Mouse (Mus musculus) MEL (cell line): Measurements from ENCODE around the gene Pars2. TPM values are rescaled to one million over a fixed set of nuclear protein-coding genes. Genes with fewer than 3 reads are reported as not detected.

Source experiments
- DNase-seq: peaks from one replicate; pipeline ENCODE4 v3.0.0; 2011; ENCODE audit warnings: low read depth, low spot score
- H3K27ac ChIP-seq: 2 replicates; pipeline ENCODE4 v1.5.1; 2012; ENCODE audit warnings: low read depth, mild to moderate bottlenecking, control low read depth, low read length, moderate library complexity; ENCODE audit not compliant: control insufficient read depth
- H3K27me3 ChIP-seq, 2 experiments: fragments of 150-350 bp in 1 of 2; sonication (generic) in 1 of 2; 2 replicates each; pipeline ENCODE4 v1.6.1; 2012; ENCODE audit warnings: low read length in 2 of 2, mild to moderate bottlenecking in 2 of 2, improper control_type of control experiment in 1 of 2, moderate library complexity in 1 of 2; ENCODE audit not compliant: insufficient read depth in 2 of 2, control insufficient read depth in 1 of 2
- H3K36me3 ChIP-seq, 2 experiments: 2 replicates each; pipeline ENCODE4 v1.6.1; 2012 to 2014; ENCODE audit warnings: low read length in 2 of 2, improper control_type of control experiment in 1 of 2, inconsistent platforms in 1 of 2, mild to moderate bottlenecking in 1 of 2; ENCODE audit not compliant: insufficient read depth in 2 of 2, control insufficient read depth in 1 of 2
- H3K4me1 ChIP-seq, 2 experiments: fragments of 150-350 bp in 1 of 2; sonication (generic) in 1 of 2; 2 replicates each; pipeline ENCODE4 v1.6.1; 2012; ENCODE audit warnings: low read length in 2 of 2, improper control_type of control experiment in 1 of 2, mild to moderate bottlenecking in 1 of 2; ENCODE audit not compliant: insufficient read depth in 2 of 2, control insufficient read depth in 1 of 2
- H3K4me3 ChIP-seq, 2 experiments: fragments of 150-350 bp in 1 of 2; sonication (generic) in 1 of 2; 2 replicates each; pipeline ENCODE4 v1.5.1; 2012; ENCODE audit warnings: low read depth in 2 of 2, low read length in 2 of 2, mild to moderate bottlenecking in 2 of 2, moderate library complexity in 2 of 2, control low read depth in 1 of 2, improper control_type of control experiment in 1 of 2; ENCODE audit not compliant: control insufficient read depth in 1 of 2, insufficient read depth in 1 of 2
- H3K79me2 ChIP-seq: 2 replicates; pipeline ENCODE4 v1.6.1; 2012; ENCODE audit warnings: mild to moderate bottlenecking, low read length, moderate library complexity; ENCODE audit not compliant: control insufficient read depth, poor library complexity, insufficient read depth
- H3K9ac ChIP-seq: 2 replicates; pipeline ENCODE4 v1.6.1; 2012; ENCODE audit warnings: low read depth, mild to moderate bottlenecking, control low read depth, low read length, moderate library complexity; ENCODE audit not compliant: control insufficient read depth, poor library complexity, severe bottlenecking
- H3K9me3 ChIP-seq: fragments of 150-350 bp; sonication (generic); replicated peaks from 2 replicates; pipeline ENCODE4 v1.6.1; 2012; ENCODE audit warnings: mild to moderate bottlenecking, low read length, improper control_type of control experiment, moderate library complexity; ENCODE audit not compliant: insufficient read depth
- BHLHE40 ChIP-seq: IDR thresholded peaks from 2 replicates; pipeline ENCODE4 v1.6.1; 2012; ENCODE audit warnings: low read depth, mild to moderate bottlenecking, inconsistent platforms, low read length, improper control_type of control experiment, borderline replicate concordance
- CHD1 ChIP-seq: IDR thresholded peaks from 2 replicates; pipeline ENCODE4 v1.6.1; 2012; ENCODE audit warnings: low read depth, mild to moderate bottlenecking, inconsistent platforms, low read length, improper control_type of control experiment
- CHD2 ChIP-seq: IDR thresholded peaks from 2 replicates; pipeline ENCODE4 v1.6.1; 2011; ENCODE audit warnings: low read length, improper control_type of control experiment
- CTCF ChIP-seq, 3 experiments: IDR thresholded peaks in 2 of 3; conservative IDR thresholded peaks in 1 of 3; 2 replicates each; pipeline ENCODE4 v1.5.1; 2011 to 2012; ENCODE audit warnings: low read length in 3 of 3, low read depth in 2 of 3, mild to moderate bottlenecking in 2 of 3, improper control_type of control experiment in 1 of 3, inconsistent platforms in 1 of 3, mixed read lengths in 1 of 3, moderate library complexity in 1 of 3; ENCODE audit not compliant: control insufficient read depth in 1 of 3, insufficient read depth in 1 of 3, poor library complexity in 1 of 3, severe bottlenecking in 1 of 3
- ELF1 ChIP-seq: IDR thresholded peaks from 2 replicates; pipeline ENCODE4 v1.6.1; 2014; ENCODE audit warnings: low read depth, mild to moderate bottlenecking, inconsistent platforms, low read length, improper control_type of control experiment, moderate library complexity
- ETS1 ChIP-seq: IDR thresholded peaks from 2 replicates; pipeline ENCODE4 v1.6.1; 2012; ENCODE audit warnings: low read depth, mild to moderate bottlenecking, inconsistent platforms, low read length, improper control_type of control experiment, moderate library complexity
- GABPA ChIP-seq: IDR thresholded peaks from 2 replicates; pipeline ENCODE4 v1.6.1; 2012; ENCODE audit warnings: low read depth, mild to moderate bottlenecking, inconsistent platforms, low read length, improper control_type of control experiment, moderate library complexity
- GATA1 ChIP-seq: IDR thresholded peaks from 2 replicates; pipeline ENCODE4 v1.6.1; 2011; ENCODE audit warnings: low read depth, low read length, improper control_type of control experiment
- JUND ChIP-seq: IDR thresholded peaks from 2 replicates; pipeline ENCODE4 v1.6.1; 2011; ENCODE audit warnings: low read depth, mild to moderate bottlenecking, improper control_type of control experiment, low read length
- KAT2A ChIP-seq: conservative IDR thresholded peaks from 2 replicates; pipeline ENCODE4 v1.6.1; 2012; ENCODE audit warnings: low read depth, low read length, improper control_type of control experiment, inconsistent platforms
- MAX ChIP-seq: IDR thresholded peaks from 2 replicates; pipeline ENCODE4 v1.6.1; 2011; ENCODE audit warnings: low read length, improper control_type of control experiment
- MAZ ChIP-seq: IDR thresholded peaks from 2 replicates; pipeline ENCODE4 v1.6.1; 2012; ENCODE audit warnings: low read depth, mild to moderate bottlenecking, inconsistent platforms, low read length, improper control_type of control experiment
- MYC ChIP-seq: IDR thresholded peaks from 2 replicates; pipeline ENCODE4 v1.6.1; 2011; ENCODE audit warnings: low read depth, mild to moderate bottlenecking, low read length, improper control_type of control experiment, moderate library complexity
- NELFE ChIP-seq: IDR thresholded peaks from 2 replicates; pipeline ENCODE4 v1.6.1; 2011; ENCODE audit warnings: low read depth, low read length, improper control_type of control experiment
- NRF1 ChIP-seq: IDR thresholded peaks from 2 replicates; pipeline ENCODE4 v1.6.1; 2014; ENCODE audit warnings: low read depth, mild to moderate bottlenecking, inconsistent platforms, low read length, improper control_type of control experiment, moderate library complexity; ENCODE audit not compliant: poor library complexity, insufficient read depth, severe bottlenecking
- POLR2A ChIP-seq, 2 experiments: IDR thresholded peaks; 2 replicates each; pipeline ENCODE4 v1.6.1; 2011 to 2012; ENCODE audit warnings: low read length in 2 of 2, mild to moderate bottlenecking in 2 of 2, control low read depth in 1 of 2, improper control_type of control experiment in 1 of 2, low read depth in 1 of 2, moderate library complexity in 1 of 2; ENCODE audit not compliant: control insufficient read depth in 1 of 2, insufficient read depth in 1 of 2, poor library complexity in 1 of 2
- POLR2AphosphoS2 ChIP-seq: IDR thresholded peaks from 2 replicates; pipeline ENCODE4 v1.6.1; 2011; ENCODE audit warnings: low read length, improper control_type of control experiment
- RCOR1 ChIP-seq: IDR thresholded peaks from 2 replicates; pipeline ENCODE4 v1.6.1; 2012; ENCODE audit warnings: low read depth, mild to moderate bottlenecking, inconsistent platforms, low read length, improper control_type of control experiment
- SMC3 ChIP-seq: IDR thresholded peaks from 2 replicates; pipeline ENCODE4 v1.6.1; 2011; ENCODE audit warnings: low read depth, low read length, improper control_type of control experiment
- TBP ChIP-seq: IDR thresholded peaks from 2 replicates; pipeline ENCODE4 v1.8.0; 2011; ENCODE audit warnings: low read depth, low read length, improper control_type of control experiment
- TCF12 ChIP-seq: IDR thresholded peaks from 2 replicates; pipeline ENCODE4 v1.6.1; 2014; ENCODE audit warnings: low read depth, mild to moderate bottlenecking, inconsistent platforms, low read length, improper control_type of control experiment, moderate library complexity
- UBTF ChIP-seq: IDR thresholded peaks from 2 replicates; pipeline ENCODE4 v1.6.1; 2012; ENCODE audit warnings: low read depth, mild to moderate bottlenecking, inconsistent platforms, low read length, improper control_type of control experiment, moderate library complexity, borderline replicate concordance; ENCODE audit not compliant: insufficient read depth
- USF1 ChIP-seq: IDR thresholded peaks from 2 replicates; pipeline ENCODE4 v1.6.1; 2014; ENCODE audit warnings: low read depth, mild to moderate bottlenecking, inconsistent platforms, low read length, improper control_type of control experiment, moderate library complexity
- USF2 ChIP-seq, 2 experiments: IDR thresholded peaks; 2 replicates each; pipeline ENCODE4 v1.6.1; 2011 to 2012; ENCODE audit warnings: improper control_type of control experiment in 2 of 2, low read length in 2 of 2, borderline replicate concordance in 1 of 2, inconsistent platforms in 1 of 2, low read depth in 1 of 2, mild to moderate bottlenecking in 1 of 2; ENCODE audit not compliant: insufficient read depth in 1 of 2
- ZC3H11A ChIP-seq: IDR thresholded peaks from 2 replicates; pipeline ENCODE4 v1.6.1; 2012; ENCODE audit warnings: low read depth, mild to moderate bottlenecking, inconsistent platforms, low read length, improper control_type of control experiment
- ZKSCAN1 ChIP-seq: IDR thresholded peaks from 2 replicates; pipeline ENCODE4 v1.6.1; 2012; ENCODE audit warnings: low read depth, mild to moderate bottlenecking, inconsistent platforms, low read length, improper control_type of control experiment, moderate library complexity
- ZNF384 ChIP-seq: IDR thresholded peaks from 2 replicates; pipeline ENCODE4 v1.6.1; 2012; ENCODE audit warnings: low read depth, mild to moderate bottlenecking, inconsistent platforms, low read length, improper control_type of control experiment
- polyA plus RNA-seq, 2 experiments: library from polyadenylated mRNA; stranded (reverse) in 1 of 2; unstranded in 1 of 2; fragments of >175 nt in 1 of 2; fragments of >200 nt in 1 of 2; gene quantifications; 2 replicates each; pipeline versions ENCODE4 v1.2.1 to v1.2.4; 2012; ENCODE audit warnings: low replicate concordance in 2 of 2, low read depth in 1 of 2; ENCODE audit not compliant: insufficient read length in 2 of 2, insufficient read depth in 1 of 2, missing spikeins in 1 of 2
- total RNA-seq: library from RNA; depleted of rRNA; stranded (reverse); fragments of 300-350 nt; gene quantifications from 2 replicates; pipeline ENCODE4 v1.2.3, GENCODE M21; 2012

The Pars2 gene
- total and polyA plus RNA-seq, 3 experiments = 10.9 to 11.3 TPM; not detected in 1

GRCm38 (mm10) chr4:106614180-106614797 lies 36.6 kb upstream of the Pars2 start (continued):
- TF ChIP-seq KAT2A (no peak), ZKSCAN1 (no peak), POLR2A (IDR thresholded peaks at IDR 0.05; ENCODE audit: control insufficient read depth in 1 of 2, insufficient read depth in 1 of 2, low read depth in 1 of 2, low read length in 2 of 2, poor library complexity in 1 of 2) (0 out of 4 replicates have a peak, but pooled peaks of 1 of the 2 experiments have one; percentile 21), TBP (peak; percentile 31; the same call in 1 of the 2 replicates)

GRCm38 (mm10) chr4:106614881-106615280 lies 36.0 kb upstream of the Pars2 start:
- H3K4me3 ChIP-seq = peak overlapping the region; percentile 67 to 74
- DNase-seq = no peak
- H3K9ac ChIP-seq = peak overlapping the region; percentile 69
- H3K9me3 ChIP-seq = no peaks in the 10 kb centered on the region
- H3K4me1 ChIP-seq = peaks cover 0 to 7% of the 10 kb centered on the region in 2 experiments; a peak in 1 of 4 replicates
- peaks cover 0 to 6% of the 10 kb centered on the region in 2 experiments; a peak in 2 of 4 replicates for H3K36me3 ChIP-seq
- H3K27ac ChIP-seq = peak overlapping the region; percentile 75
- H3K27me3 ChIP-seq = no peaks in the 10 kb centered on the region
- peaks cover 10% of the 10 kb centered on the region for H3K79me2 ChIP-seq
- TF ChIP-seq NELFE (0 out of 2 replicates have a peak, but pooled peaks have one; percentile 4), ZNF384 (no peak), TBP (0 out of 2 replicates have a peak, but pooled peaks have one; percentile 2), MAX (no peak; the same call in 1 of the 2 replicates), ELF1 (no peak), CTCF (IDR thresholded peaks at IDR 0.05 in 2 of 3, conservative IDR thresholded peaks at IDR 0.05 in 1 of 3; ENCODE audit: control insufficient read depth in 1 of 3, insufficient read depth in 1 of 3, low read depth in 2 of 3, low read length in 3 of 3, poor library complexity in 1 of 3, severe bottlenecking in 1 of 3) (no peak), MYC (no peak), MAZ (no peak), ETS1 (no peak), GATA1 (no peak), POLR2A (IDR thresholded peaks at IDR 0.05; ENCODE audit: control insufficient read depth in 1 of 2, insufficient read depth in 1 of 2, low read depth in 1 of 2, low read length in 2 of 2, poor library complexity in 1 of 2) (0 out of 4 replicates have a peak, but pooled peaks of 1 of the 2 experiments have one; percentile 4)

- H3K9ac ChIP-seq = peak overlapping the region; percentile 77
- peak overlapping the region; percentile 75 for H3K27ac ChIP-seq
- peak; percentile 98 for DNase-seq
- H3K27me3 ChIP-seq = no peaks in the 10 kb centered on the region
- H3K9me3 ChIP-seq = no peaks in the 10 kb centered on the region
- peaks cover 0 to 4% of the 10 kb centered on the region in 2 experiments; a peak in 2 of 4 replicates for H3K36me3 ChIP-seq
- H3K4me3 ChIP-seq = peak overlapping the region; percentile 67 to 74
- H3K79me2 ChIP-seq = peaks cover 10% of the 10 kb centered on the region
- H3K4me1 ChIP-seq = peaks cover 0 to 7% of the 10 kb centered on the region in 2 experiments; a peak in 1 of 4 replicates
- TF ChIP-seq CHD1 (no peak), RCOR1 (no peak; the same call in 1 of the 2 replicates), USF2 (IDR thresholded peaks at IDR 0.05; ENCODE audit: borderline replicate concordance in 1 of 2, insufficient read depth in 1 of 2, low read depth in 1 of 2, low read length in 2 of 2) (peak in 1 of 2 experiments; percentile 51; a peak in 1 of 4 replicates), NRF1 (peak; percentile 99; the same call in 1 of the 2 replicates), POLR2A (IDR thresholded peaks at IDR 0.05; ENCODE audit: control insufficient read depth in 1 of 2, insufficient read depth in 1 of 2, low read depth in 1 of 2, low read length in 2 of 2, poor library complexity in 1 of 2) (peak; percentile 72 to 93; a peak in 3 of 4 replicates), CTCF (IDR thresholded peaks at IDR 0.05 in 2 of 3, conservative IDR thresholded peaks at IDR 0.05 in 1 of 3; ENCODE audit: control insufficient read depth in 1 of 3, insufficient read depth in 1 of 3, low read depth in 2 of 3, low read length in 3 of 3, poor library complexity in 1 of 3, severe bottlenecking in 1 of 3) (no peak), ZNF384 (no peak), GABPA (no peak), POLR2AphosphoS2 (peak; percentile 94), USF1 (peak; percentile 95), TCF12 (peak; percentile 59), JUND (no peak), CHD2 (no peak), ZC3H11A (no peak), SMC3 (no peak), BHLHE40 (no peak), UBTF (no peak)
These were observed 35.2 kb upstream of the Pars2 start for GRCm38 (mm10) chr4:106615637-106616036.
